Mouse (Mus musculus) retina, adult 2 months (tissue): ENCODE results near the gene Il10rb.
"Not testable (repeated sequence)": the region's sequence is repeated elsewhere in the genome, so short reads cannot be mapped to it uniquely, and the experiment has no call there.

Experiments
- DNase-seq: peaks from one replicate; pipeline ENCODE4 v3.0.0-alpha.2; 2012; ENCODE audit warnings: low read depth, low spot score

Il10rb gene

DNA sequence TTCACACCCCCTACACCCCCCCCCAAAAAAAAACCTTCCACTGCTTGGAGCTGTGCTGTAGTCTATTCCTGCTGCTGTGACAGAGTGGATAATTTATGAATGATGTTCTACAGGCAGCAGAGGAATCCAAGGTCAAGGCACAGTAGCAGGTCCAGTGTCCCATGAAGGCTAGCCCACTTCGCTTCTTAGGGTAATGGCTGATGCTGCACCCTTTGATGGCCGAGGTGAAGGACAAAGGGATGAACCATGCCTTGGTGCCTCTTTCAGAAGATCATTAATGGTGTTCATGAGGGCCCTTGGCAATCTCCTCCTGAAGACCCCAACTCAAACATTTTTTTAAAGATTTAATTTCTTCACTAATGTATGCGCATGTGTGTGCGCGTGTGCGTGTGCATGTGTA lies 10.4 kb downstream of the Il10rb start:
- DNase-seq: no peak

DNA sequence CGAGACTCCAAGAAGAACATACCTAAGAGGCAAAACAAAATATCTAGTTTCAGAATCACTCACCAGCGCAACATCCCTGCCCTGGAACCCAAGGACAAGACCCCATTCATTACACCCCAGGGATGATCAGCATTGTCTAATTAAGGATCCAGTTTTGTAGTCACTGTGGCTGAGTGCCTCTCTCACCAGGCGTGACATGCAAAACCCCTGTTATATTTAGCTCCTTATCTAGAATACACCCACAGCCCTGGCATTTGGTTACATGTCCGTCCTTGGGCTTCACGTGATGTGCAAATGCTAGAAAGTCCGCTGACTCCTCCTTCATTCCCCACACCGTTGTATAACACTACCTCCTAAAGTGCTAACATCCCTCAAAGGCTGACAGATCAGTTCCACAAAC lies 11.0 kb downstream of the Il10rb start:
- DNase-seq: no peak

DNA sequence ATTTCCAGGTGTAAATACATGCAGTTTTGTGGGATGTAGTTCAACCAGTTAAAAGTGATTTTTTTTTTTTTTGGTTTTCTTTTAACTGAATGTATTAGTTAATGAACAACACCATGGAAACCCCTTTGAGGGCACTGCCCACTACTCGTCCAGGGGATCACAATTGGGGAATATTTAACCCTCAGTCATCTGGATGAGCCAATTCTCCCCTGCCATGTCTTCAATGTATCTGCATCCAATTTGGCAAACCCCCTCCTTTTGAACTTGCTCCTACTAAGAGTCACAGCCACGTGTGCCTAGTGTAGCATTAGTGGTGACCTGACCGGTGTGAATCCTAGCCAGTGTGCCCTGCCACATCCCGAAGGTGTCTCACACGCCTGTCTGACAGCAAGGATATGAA lies 12.6 kb downstream of the Il10rb start:
- no peak for DNase-seq

DNA sequence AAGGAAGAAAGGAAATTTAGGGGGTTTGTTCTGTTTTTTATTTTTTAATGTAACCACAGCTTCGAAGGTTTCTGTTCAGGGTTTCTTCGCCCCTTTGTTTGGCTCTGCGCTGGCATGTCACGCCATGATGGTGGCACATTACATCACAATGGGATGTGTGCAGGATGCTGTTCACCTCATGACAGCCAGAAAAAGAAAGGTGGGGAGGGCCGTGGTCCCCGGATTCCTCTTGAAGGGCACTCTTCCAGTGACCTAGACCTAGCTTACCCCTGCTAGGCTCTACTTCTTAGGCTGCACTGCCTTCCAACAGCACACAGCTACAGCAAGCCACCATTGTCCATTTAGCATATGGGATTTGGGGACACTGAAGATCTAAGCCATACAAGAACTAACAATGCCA lies 19.9 kb downstream of the Il10rb start:
- no peak for DNase-seq

DNA sequence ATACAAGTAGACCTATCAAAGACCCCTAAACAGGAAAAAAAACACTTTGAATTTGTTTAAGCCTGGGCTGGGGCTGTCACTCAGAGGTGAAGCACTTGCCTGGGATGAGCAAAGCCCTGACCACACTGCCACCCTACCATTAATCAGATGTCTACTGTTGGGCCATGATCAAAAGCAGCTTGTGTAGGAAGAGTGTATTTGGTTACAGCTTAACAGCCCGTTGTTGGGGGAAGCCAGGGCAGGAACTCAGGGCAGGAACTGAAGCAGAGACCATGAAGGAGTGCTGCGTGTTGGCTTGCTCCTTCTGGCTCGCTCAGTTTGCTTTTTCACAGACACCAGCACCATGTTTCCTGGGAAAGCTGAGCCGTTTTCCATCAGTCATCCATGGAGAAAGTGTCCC lies 20.6 kb downstream of the Il10rb start:
- no peak for DNase-seq

DNA sequence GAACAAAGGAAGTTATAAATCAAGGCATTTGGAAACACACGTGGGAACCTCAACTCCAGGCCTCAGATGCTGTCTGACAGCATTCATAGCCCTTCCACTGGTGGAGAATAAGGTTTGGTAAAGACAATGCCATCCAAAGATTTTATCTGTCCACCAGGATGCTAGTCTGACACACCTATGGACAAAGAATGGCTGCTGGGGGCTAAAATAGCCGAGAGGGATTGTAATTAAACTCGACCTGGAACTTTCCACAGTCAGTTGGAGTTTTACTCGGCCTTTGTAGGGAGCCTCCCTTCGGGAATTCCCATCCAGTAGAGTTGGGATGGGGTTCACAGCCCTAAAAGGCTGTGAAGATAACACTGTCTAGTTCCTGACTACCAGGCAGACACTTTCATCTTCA lies 21.5 kb downstream of the Il10rb start:
- no peak for DNase-seq

DNA sequence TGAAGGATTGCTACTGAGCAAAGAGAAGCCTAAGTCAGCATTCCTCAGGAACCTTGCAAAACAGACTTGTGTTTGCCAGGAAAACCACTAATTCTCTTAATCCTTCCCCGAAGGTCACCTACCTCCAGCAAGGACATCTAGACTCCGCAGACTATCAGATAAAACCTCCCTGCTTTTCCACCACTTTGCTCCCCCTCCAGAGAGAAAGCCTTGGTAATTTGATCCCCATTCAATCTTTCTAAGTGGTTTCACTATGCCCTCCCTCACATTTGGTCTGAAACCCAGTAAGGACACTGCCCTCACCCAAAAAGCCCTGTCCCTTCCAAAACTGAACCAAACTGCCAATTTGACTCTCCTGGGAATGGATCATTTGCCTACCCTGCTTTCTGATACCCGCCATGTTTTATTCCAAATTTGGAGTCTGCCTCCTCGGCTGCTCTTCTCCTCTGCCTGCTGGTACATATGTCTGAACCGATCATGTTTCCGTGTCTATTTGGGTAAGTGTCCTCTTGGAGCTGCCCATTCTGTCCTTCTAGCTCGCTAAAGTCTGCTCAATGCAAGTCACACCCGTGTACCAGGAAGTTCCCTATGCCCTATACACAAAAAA lies 22.4 kb downstream of the Il10rb start:
- DNase-seq: no peak

DNA sequence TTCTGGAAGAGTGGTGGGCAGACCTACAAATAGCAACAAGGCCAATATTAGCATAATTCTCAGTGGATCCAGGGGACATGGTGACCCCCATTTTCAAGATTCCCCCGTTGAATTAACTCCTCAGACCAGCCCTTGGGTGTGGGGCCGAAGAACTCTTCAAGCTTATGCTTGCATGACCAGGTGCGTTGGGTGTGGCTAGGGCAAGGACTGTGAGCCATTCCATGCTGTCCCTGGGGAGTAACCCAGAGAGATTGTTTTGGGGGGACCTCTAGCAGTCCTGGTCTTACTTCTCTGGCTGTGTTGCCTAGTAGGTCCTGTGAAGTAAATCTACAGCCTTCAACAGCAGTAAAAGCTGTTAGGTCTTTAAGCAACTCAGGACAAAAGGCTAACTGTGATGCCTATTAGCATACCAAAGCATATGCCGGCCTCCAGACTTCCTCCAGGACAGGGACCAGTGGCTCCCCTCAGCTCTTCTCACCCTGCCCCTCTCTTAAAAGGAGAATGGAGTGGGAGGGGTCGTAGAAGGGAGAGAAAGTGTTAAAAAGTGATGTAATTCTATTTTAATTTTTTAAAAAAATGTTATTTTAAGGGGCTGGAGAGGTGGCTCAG lies 26.9 kb downstream of the Il10rb start:
- DNase-seq: no peak

DNA sequence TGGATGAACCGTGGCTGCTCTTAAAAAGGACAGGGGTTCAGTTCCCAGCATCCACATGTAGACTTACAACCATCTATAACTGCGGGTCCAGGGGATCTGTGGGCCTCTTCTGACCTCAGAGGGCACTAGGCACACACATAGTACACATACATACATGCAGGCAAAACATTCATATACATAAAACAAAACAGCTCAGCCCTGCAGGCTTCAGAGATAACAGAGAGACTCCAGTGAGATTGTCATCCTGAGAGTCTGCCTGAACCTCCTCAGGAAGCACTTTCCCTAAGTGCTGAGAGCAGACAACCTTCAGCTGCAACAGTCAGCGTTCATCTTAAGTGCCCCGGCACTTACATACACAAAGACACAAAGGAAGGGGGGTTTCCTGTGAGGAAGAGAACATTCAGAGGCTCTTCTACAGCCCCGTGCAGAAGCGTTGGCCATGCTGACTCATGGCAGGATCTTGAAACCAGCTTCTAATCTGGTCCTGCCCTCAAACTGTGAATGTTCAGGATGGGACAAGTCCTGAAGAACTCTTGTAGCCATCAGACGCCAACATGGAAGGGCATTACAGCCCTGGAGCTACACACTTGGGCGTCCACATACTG lies 27.5 kb downstream of the Il10rb start:
- no peak for DNase-seq

DNA sequence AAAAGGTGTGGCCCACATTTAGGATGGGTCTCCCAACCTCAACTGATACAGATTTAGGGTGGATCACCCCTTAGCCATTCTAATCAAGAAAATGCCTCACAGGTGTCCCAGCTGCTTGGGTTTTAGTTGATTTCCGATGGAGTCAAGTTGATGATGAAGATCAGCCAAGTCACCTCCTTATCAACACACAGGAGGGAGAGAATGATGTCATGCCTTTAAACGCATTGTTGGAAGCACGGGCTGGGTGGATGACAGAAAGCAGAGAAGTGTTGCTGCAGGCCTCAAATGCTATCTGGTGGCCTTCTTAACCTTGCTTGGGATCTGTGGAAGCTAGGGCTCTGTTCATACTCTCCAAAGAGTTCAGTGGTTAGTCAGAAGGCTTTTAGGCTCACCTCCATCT lies 28.2 kb downstream of the Il10rb start:
- DNase-seq: no peak

DNA sequence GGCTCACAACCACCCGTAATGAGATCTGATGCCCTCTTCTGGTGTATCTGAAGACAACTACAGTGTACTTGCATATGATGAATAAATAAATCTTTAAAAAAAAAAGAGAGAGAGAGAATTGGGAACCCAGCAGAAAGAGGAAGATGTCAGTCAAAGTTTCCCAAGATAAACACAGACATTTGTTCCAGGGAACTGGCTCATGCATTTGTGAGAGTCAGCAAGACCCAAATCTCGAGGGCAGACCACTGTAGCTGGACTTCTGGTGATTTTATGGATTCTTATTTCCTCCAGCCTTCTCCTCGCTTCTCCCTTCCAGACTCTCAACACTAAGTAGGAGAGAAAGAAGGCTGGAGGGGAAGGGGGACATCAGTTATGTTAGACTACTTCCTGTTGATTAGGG lies 32.1 kb downstream of the Il10rb start:
- no peak for DNase-seq

DNA sequence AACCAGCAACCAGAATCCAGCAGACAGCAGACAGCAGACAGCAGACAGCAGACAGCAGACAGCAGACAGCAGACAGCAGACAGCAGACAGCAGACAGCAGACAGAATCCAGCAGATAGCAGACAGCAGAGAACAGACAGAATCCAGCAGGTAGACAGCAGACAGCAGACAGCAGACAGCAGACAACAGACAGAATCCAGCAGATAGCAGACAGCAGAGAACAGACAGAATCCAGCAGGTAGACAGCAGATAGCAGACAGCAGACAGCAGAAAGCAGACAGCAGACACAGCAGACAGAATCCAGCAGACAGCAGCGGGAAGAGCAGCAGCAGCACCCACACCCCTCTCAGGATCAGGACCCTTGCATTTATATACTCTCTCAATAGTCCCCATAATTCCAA lies 32.6 kb downstream of the Il10rb start:
- not testable (repeated sequence) for DNase-seq

DNA sequence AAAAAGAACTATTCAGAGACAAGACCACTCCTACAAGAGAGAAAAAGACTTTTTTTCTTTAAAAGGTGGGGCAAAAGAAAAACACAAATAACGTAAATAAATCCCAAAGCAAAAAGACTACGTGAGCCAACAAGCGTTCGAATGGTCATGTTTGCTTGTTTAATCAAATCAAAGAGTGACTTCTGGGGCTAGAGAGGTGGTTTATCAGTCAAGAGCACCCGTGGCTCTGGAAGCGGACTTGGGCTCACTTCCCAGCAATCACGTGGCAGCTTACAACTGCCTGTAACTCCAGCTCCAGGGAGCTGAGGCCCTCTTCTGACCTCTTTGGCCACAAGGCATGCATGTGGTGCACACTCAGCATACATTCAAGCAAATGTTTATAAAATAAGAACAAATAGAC lies 35.4 kb downstream of the Il10rb start:
- DNase-seq: no peak

DNA sequence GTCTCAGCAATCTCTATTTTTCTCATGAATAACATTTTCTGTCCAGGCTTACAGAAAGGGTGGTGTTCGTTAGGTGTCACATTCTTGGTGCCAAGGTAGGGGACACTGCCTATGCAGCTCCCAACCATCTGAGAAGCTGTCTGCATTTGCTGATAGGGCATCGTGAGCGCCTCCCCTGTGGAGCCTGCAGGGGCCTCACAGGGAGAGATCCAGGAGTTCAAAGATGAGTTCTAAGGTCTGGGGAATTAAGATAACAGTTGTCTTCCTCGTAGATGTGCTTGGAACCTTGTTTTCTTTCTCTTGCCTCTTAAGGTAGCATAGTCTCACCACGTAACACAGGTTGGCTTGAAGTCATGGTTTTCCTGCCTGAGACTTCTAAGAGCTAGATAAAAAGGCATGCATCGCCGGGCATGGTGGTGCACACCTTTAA lies 35.9 kb downstream of the Il10rb start:
- DNase-seq: no peak

DNA sequence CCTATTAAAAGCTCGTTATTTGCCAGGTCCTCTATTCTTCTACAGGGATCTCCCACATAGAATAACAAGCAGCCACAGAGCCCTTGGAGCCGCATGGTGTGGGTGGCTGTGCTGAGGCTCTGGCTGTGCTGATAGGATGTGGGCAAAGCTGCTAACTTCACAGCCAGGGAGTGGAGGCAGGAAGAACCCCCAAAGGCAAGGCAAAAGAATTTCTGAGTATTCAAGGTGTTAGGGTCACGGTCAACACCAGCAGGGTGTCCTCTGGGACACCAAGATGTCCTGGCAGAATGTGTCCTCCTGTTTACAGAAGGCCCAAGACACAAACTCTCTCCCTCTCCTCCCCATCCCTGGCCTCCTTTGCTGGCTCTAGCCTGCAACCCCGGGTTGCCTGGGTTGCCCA lies 36.5 kb downstream of the Il10rb start:
- DNase-seq: no peak

DNA sequence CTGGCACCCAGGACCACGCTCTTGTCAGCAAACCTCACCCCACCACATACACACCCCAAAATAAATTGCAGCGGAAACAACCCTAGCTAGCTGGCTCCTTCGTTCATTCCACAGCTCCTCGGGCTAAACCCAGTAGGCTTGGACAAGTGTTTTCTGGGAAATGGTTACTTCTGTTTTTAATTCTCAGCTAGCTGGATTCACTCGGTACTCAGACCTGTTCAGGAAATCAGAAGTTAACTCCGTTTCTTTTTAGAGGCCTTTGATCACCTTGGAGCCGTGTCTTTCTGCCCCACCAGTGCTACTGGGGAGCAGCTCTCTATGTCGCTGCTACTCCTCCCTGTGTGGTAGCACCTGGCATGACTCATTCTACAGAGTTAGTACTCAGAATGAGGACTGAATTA lies 37.2 kb downstream of the Il10rb start:
- no peak for DNase-seq

DNA sequence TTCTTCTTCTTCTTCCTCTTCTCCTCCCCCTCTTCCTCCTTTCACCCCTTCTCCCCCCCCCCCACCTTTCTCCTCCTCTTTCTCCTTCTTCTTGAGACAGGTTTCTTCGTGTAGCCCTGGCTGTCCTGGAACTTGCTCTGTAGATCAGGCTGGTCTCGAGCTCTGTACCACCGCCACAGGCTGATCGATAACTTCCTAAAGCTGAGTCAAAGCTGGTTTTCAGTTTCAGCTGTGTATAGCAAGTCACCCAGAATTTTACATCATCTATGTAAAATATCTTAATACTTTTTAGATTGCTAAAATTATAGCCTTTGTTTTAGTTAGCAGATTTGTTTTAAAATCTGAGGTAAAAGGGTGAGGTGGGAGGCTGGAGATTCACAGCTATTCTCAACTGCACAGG lies 38.9 kb downstream of the Il10rb start:
- DNase-seq: no peak

DNA sequence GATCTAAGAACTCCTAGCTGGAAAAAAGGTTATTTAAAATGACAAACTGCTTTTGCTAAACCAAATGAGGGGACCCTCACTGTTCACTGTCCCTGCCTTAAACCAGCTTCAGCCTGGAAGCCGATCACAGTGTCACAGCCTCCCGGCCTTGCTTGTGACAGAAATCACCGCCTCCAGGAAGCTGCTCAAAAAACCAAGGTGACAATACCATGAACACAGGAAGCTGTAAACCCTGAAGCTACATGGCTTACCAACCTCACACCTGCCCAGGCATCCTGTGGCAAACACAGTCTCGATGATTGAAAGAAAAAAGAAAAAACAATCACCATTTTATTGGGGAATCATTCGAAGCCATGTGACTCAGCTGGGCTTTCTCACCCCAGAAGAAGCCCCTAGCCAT lies 39.6 kb downstream of the Il10rb start:
- DNase-seq: no peak

DNA sequence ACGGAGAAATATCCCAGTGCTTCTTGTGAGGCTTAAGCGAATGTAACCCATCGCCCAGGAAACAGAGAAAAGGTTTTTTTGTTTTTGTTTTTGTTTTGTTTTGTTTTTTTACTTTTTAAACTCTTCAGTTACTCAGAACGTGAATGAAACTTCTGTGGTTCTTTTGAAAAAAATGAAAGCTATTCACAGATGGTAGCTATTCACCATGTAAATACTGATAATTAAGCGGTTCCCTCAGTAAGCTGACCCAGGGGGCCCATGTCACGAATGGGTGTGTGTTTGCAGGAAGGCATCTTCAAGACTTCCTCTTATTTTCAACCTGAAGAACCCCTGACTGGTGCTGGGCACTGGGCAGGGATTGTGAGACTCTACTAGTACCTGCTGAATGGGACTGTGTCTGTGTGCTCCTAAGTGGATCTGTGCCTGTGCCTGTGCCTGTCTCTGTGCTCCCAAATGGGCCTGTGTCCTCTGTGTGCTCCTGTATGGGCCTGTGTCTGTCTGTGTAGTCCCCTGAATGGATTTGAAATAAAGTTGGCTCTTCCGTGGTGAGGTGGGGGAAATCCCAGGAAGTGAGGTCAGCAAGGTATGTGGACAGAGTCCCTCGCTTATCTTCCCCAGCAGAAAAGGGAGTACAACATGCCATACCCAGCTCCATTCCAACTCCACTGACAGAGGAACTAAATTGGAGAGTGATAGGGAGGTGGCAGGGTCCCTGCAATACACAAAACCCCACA lies 41.0 kb downstream of the Il10rb start:
- DNase-seq: no peak

DNA sequence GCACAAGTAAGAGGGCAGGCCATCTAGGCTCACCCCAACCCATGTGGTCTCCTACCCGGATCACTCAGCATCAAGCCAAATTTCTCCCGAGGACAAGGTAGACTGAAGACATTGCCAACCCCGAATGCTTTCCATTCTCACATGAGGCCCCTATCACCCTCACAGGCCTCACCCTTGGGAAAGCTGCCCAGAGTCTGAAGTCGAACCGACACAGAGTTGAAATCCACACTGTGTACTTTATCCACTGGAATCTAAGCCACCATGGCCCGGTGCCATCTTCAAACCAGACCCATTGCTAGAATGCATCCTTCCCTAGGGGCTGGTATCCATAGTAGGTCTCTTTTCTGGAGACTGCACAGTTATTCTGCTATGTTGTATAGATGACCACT lies 41.5 kb downstream of the Il10rb start:
- DNase-seq: no peak

DNA sequence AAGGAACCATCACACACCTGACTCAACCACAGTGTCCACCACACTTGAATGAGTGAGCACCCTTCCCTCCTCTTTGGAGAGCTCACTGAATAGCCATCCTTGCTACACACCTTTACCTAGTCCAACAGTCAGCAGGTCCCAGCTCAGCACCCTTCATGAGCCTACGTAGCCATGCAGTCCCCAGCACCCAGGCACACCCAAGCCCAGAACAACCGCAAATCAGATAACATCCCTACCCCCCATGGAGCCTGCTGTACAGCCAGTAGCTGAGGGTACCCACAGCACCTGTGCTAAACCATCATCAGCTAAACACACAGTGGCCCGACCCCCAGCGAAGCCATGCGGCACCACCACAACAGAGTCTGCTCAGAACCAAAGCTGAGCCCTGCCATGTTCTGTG lies 42.1 kb downstream of the Il10rb start:
- DNase-seq: no peak

DNA sequence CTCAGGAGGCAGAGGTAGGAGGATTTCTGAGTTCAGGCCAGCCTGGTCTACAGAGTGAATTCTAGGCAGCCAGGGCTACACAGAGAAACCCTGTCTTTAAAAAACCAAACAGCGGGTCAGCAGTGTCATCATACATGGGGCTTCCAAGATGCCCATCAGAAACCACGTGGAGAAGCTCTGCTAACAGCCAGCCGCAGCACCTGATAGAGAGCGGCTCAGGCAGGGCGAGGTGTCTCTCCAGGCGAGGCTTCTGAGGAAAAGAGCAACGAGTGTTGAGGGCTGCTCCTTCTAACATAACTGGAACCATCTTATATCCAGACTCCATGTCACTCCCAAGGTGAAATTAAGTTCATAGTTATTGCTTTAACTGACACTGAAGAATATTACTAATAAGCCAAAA lies 42.9 kb downstream of the Il10rb start:
- no peak for DNase-seq
